Mouse (Mus musculus): ENCODE results near the gene Man2a1. TPM values are rescaled to one million over a fixed set of nuclear protein-coding genes. Genes with fewer than 3 reads are reported as not detected.

Man2a1 gene
- polyA plus RNA-seq, 1 experiment: 21.3 TPM

- Histone ChIP-seq H3K27ac (ENCODE audit: control insufficient read depth, insufficient read depth, low read length) (no peak overlapping the region), H3K4me3 (ENCODE audit: control insufficient read depth, insufficient read depth, low read length) (no peak overlapping the region), H3K4me1 (replicated peaks; ENCODE audit: control insufficient read depth, insufficient read depth, low read length) (no peaks in the 10 kb centered on the region), H3K36me3 (ENCODE audit: control insufficient read depth, insufficient read depth, low read length) (no peaks in the 10 kb centered on the region), H3K27me3 (ENCODE audit: control insufficient read depth, insufficient read depth, low read length) (no peaks in the 10 kb centered on the region)
- DNase-seq: no peak
- TF ChIP-seq POLR2A (IDR thresholded peaks at IDR 0.05; ENCODE audit: control insufficient read depth, extremely low read depth, insufficient read depth, low read length, poor library complexity) (no peak), CTCF (IDR thresholded peaks at IDR 0.05; ENCODE audit: borderline replicate concordance, control insufficient read depth, extremely low read depth, insufficient read depth, low read length, poor library complexity) (no peak)
- 93% methylated on average over 5 of the region's 5 CpGs for WGBS
Measured at GRCm38 (mm10) chr17:64774218-64774617, 173.7 kb downstream of the Man2a1 start.

- TF ChIP-seq CTCF (IDR thresholded peaks at IDR 0.05; ENCODE audit: borderline replicate concordance, control insufficient read depth, extremely low read depth, insufficient read depth, low read length, poor library complexity) (no peak), POLR2A (IDR thresholded peaks at IDR 0.05; ENCODE audit: control insufficient read depth, extremely low read depth, insufficient read depth, low read length, poor library complexity) (no peak)
- H3K36me3 ChIP-seq (ENCODE audit: control insufficient read depth, insufficient read depth, low read length): no peaks in the 10 kb centered on the region
- no peaks in the 10 kb centered on the region for H3K27me3 ChIP-seq (ENCODE audit: control insufficient read depth, insufficient read depth, low read length)
- no peak overlapping the region for H3K27ac ChIP-seq (ENCODE audit: control insufficient read depth, insufficient read depth, low read length)
- WGBS: 97% methylated on average over 3 of the region's 3 CpGs
- peaks cover 7% of the 10 kb centered on the region for H3K4me1 ChIP-seq (replicated peaks; ENCODE audit: control insufficient read depth, insufficient read depth, low read length)
- no peak overlapping the region for H3K4me3 ChIP-seq (ENCODE audit: control insufficient read depth, insufficient read depth, low read length)
- no peak for DNase-seq
Measured at GRCm38 (mm10) chr17:64778300-64778699, 177.8 kb downstream of the Man2a1 start.

GRCm38 (mm10) chr17:64778756-64779155 is 178.2 kb downstream of the Man2a1 start:
- DNase-seq: no peak
- H3K4me3 ChIP-seq (ENCODE audit: control insufficient read depth, insufficient read depth, low read length): no peak overlapping the region
- H3K27ac ChIP-seq (ENCODE audit: control insufficient read depth, insufficient read depth, low read length): no peak overlapping the region
- TF ChIP-seq POLR2A (IDR thresholded peaks at IDR 0.05; ENCODE audit: control insufficient read depth, extremely low read depth, insufficient read depth, low read length, poor library complexity) (no peak), CTCF (IDR thresholded peaks at IDR 0.05; ENCODE audit: borderline replicate concordance, control insufficient read depth, extremely low read depth, insufficient read depth, low read length, poor library complexity) (no peak)
- H3K4me1 ChIP-seq (replicated peaks; ENCODE audit: control insufficient read depth, insufficient read depth, low read length): peaks cover 7% of the 10 kb centered on the region
- H3K36me3 ChIP-seq (ENCODE audit: control insufficient read depth, insufficient read depth, low read length): no peaks in the 10 kb centered on the region
- no peaks in the 10 kb centered on the region for H3K27me3 ChIP-seq (ENCODE audit: control insufficient read depth, insufficient read depth, low read length)
- WGBS: 98% methylated on average over 12 of the region's 12 CpGs

GRCm38 (mm10) chr17:64780753-64781490 is 180.4 kb downstream of the Man2a1 start:
- no peak for DNase-seq
- Histone ChIP-seq H3K4me3 (ENCODE audit: control insufficient read depth, insufficient read depth, low read length) (no peak overlapping the region), H3K36me3 (ENCODE audit: control insufficient read depth, insufficient read depth, low read length) (no peaks in the 10 kb centered on the region), H3K4me1 (replicated peaks; ENCODE audit: control insufficient read depth, insufficient read depth, low read length) (peaks cover 7% of the 10 kb centered on the region), H3K27me3 (ENCODE audit: control insufficient read depth, insufficient read depth, low read length) (no peaks in the 10 kb centered on the region), H3K27ac (ENCODE audit: control insufficient read depth, insufficient read depth, low read length) (0 out of 2 replicates have a peak overlapping the region, but pooled peaks have one; percentile 17)
- TF ChIP-seq POLR2A (IDR thresholded peaks at IDR 0.05; ENCODE audit: control insufficient read depth, extremely low read depth, insufficient read depth, low read length, poor library complexity) (no peak), CTCF (IDR thresholded peaks at IDR 0.05; ENCODE audit: borderline replicate concordance, control insufficient read depth, extremely low read depth, insufficient read depth, low read length, poor library complexity) (no peak)
- WGBS: 33% methylated on average over 18 of the region's 18 CpGs

- H3K4me3 ChIP-seq (ENCODE audit: control insufficient read depth, insufficient read depth, low read length): no peak overlapping the region
- no peak for DNase-seq
- TF ChIP-seq CTCF (IDR thresholded peaks at IDR 0.05; ENCODE audit: borderline replicate concordance, control insufficient read depth, extremely low read depth, insufficient read depth, low read length, poor library complexity) (no peak), POLR2A (IDR thresholded peaks at IDR 0.05; ENCODE audit: control insufficient read depth, extremely low read depth, insufficient read depth, low read length, poor library complexity) (no peak)
- no peaks in the 10 kb centered on the region for H3K36me3 ChIP-seq (ENCODE audit: control insufficient read depth, insufficient read depth, low read length)
- 94% methylated on average over 3 of the region's 3 CpGs for WGBS
- H3K27ac ChIP-seq (ENCODE audit: control insufficient read depth, insufficient read depth, low read length): no peak overlapping the region
- no peaks in the 10 kb centered on the region for H3K27me3 ChIP-seq (ENCODE audit: control insufficient read depth, insufficient read depth, low read length)
- peaks cover 7% of the 10 kb centered on the region for H3K4me1 ChIP-seq (replicated peaks; ENCODE audit: control insufficient read depth, insufficient read depth, low read length)
Measured at GRCm38 (mm10) chr17:64782307-64782706, 181.8 kb downstream of the Man2a1 start.

- H3K27ac ChIP-seq (ENCODE audit: control insufficient read depth, insufficient read depth, low read length): no peak overlapping the region
- no peaks in the 10 kb centered on the region for H3K27me3 ChIP-seq (ENCODE audit: control insufficient read depth, insufficient read depth, low read length)
- WGBS: 81% methylated on average over 1 of the region's 1 CpGs
- no peaks in the 10 kb centered on the region for H3K36me3 ChIP-seq (ENCODE audit: control insufficient read depth, insufficient read depth, low read length)
- DNase-seq: no peak
- H3K4me3 ChIP-seq (ENCODE audit: control insufficient read depth, insufficient read depth, low read length): no peak overlapping the region
- H3K4me1 ChIP-seq (replicated peaks; ENCODE audit: control insufficient read depth, insufficient read depth, low read length): peaks cover 5% of the 10 kb centered on the region
- TF ChIP-seq CTCF (IDR thresholded peaks at IDR 0.05; ENCODE audit: borderline replicate concordance, control insufficient read depth, extremely low read depth, insufficient read depth, low read length, poor library complexity) (no peak), POLR2A (IDR thresholded peaks at IDR 0.05; ENCODE audit: control insufficient read depth, extremely low read depth, insufficient read depth, low read length, poor library complexity) (no peak)
Measured at GRCm38 (mm10) chr17:64785961-64786360, 185.4 kb downstream of the Man2a1 start.
